Mouse (Mus musculus): ENCODE results near the gene Traf4. TPM values are rescaled to one million over a fixed set of nuclear protein-coding genes. Genes with fewer than 3 reads are reported as not detected.

Traf4 gene
- total RNA-seq, 2 experiments from 2014 or later: 42.7 to 46.5 TPM

Small RNA genes within 50 kb of the gene (microRNA-seq; reads per million reads assigned to microRNA genes)
- 1.6 reads per million for gene Mir7653

Other genes with a start within 250 kb of the Traf4 start
- gene Sez6, start 234.8 kb downstream of the Traf4 start, total RNA-seq (2021): 1 to 10 TPM; 3.9 to 6.0 TPM
- gene Phf12, start 182.8 kb downstream of the Traf4 start, total RNA-seq (2021): 10 to 100 TPM; 80.7 to 81.8 TPM
- gene Dhrs13, start 133.3 kb downstream of the Traf4 start, total RNA-seq (2021): 10 to 100 TPM; 10.3 to 12.1 TPM
- 10 to 100 TPM; 81.8 to 83.8 TPM for gene Flot2, start 127.7 kb downstream of the Traf4 start, total RNA-seq (2021)
- 10 to 100 TPM; 32.1 to 32.9 TPM for gene Eral1, start 85.2 kb downstream of the Traf4 start, total RNA-seq (2021)
- gene Fam222b, start 70.9 kb downstream of the Traf4 start, total RNA-seq (2021): 10 to 100 TPM; 20.3 to 22.1 TPM
- 10 to 100 TPM; 16.3 to 16.5 TPM for gene Nek8, start 11.1 kb upstream of the Traf4 start, total RNA-seq (2021)
- gene Tlcd1, start 11.1 kb upstream of the Traf4 start, total RNA-seq (2021): 10 to 100 TPM; 45.2 to 46.9 TPM
- 1,000 to 10,000 TPM; 2,039 to 2,132 TPM for gene Rpl23a, start 18.0 kb upstream of the Traf4 start, total RNA-seq (2021)
- 100 to 1,000 TPM; 120 to 124 TPM for gene Rab34, start 22.8 kb upstream of the Traf4 start, total RNA-seq (2021)
- gene Proca1, start 27.8 kb upstream of the Traf4 start, total RNA-seq (2021): 1 to 10 TPM; 7.9 to 8.8 TPM
- 10 to 100 TPM; 79.3 to 87.3 TPM for gene Sdf2, start 80.2 kb upstream of the Traf4 start, total RNA-seq (2021)
- gene Supt6, start 80.4 kb upstream of the Traf4 start, total RNA-seq (2021): 10 to 100 TPM; 63.3 to 69.2 TPM
- 100 to 1,000 TPM; 137 to 138 TPM for gene 2610507B11Rik, start 96.2 kb upstream of the Traf4 start, total RNA-seq (2021)
- 1 to 10 TPM in 1 of 2 experiments, under 1 TPM in 1; 0.73 to 1.5 TPM for gene BC030499, start 125.3 kb upstream of the Traf4 start, total RNA-seq (2021)
- gene Spag5, start 135.9 kb upstream of the Traf4 start, total RNA-seq (2021): 10 to 100 TPM; 28.8 to 31.5 TPM
- gene Aldoc, start 157.4 kb upstream of the Traf4 start, total RNA-seq (2021): 10 to 100 TPM; 15.3 to 16.2 TPM
- gene Pigs, start 162.8 kb upstream of the Traf4 start, total RNA-seq (2021): 10 to 100 TPM; 58.2 to 58.3 TPM
- gene Unc119, start 177.9 kb upstream of the Traf4 start, total RNA-seq (2021): 10 to 100 TPM; 55.7 to 67.1 TPM
- gene Foxn1, start 221.0 kb upstream of the Traf4 start, total RNA-seq (2021): under 1 TPM; 0.08 to 0.17 TPM

Data from adrenal gland, postnatal 4 days (tissue).